ENCODE assay signal across 21 mouse cellular contexts in the genomic region with DNA sequence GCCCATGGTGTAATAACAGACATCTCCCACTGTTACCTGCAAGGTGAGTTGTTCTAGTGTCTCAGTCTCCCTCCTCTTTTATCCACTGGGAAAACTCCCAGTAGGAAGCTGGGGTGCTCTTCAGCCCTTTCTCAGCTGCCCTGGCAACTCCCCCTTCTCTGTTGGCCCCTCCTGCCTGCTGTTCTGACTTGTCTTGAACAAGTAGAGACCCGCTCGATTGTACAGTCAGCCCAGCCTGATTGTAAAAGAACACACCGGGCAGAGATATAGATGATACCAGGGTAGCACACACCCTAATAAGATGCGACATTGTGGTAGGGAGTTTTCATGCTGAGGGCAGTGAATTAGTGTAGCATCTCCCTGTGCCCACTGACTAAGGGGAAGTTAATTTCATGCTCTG.
DNase-seq lines count a peak whose midpoint lies in the region; ATAC-seq and TF ChIP-seq lines count a peak whose summit lies in the region.
"Had no signal": no experiment of that assay in that cellular context is flagged by ENCODE, and none has a peak within 500 bp of the region (broad histone marks: within the 10 kb centered on the region; RNA-seq: fewer than 3 reads in every experiment).

No protein-coding gene starts in this region.

- no peaks in the 10 kb centered on the region for H3K36me3 ChIP-seq in hindbrain, embryonic 12.5 days
- no peaks in the 10 kb centered on the region for H3K36me3 ChIP-seq in hindbrain, embryonic 16.5 days (ENCODE audit: control insufficient read depth, insufficient read depth, low read length)
- no peaks in the 10 kb centered on the region for H3K36me3 ChIP-seq in midbrain, embryonic 14.5 days (ENCODE audit: control insufficient read depth, insufficient read depth, low read length)
- H3K36me3 ChIP-seq in midbrain, embryonic 11.5 days (ENCODE audit: control insufficient read depth, insufficient read depth, low read length), result no peaks in the 10 kb centered on the region
- H3K36me3 ChIP-seq in stomach, postnatal 0 days (ENCODE audit: control insufficient read depth, insufficient read depth, low read length), result no peaks in the 10 kb centered on the region

- H3K9me3 ChIP-seq in hindbrain, embryonic 12.5 days (replicated peaks), result no peaks in the 10 kb centered on the region
- no peaks in the 10 kb centered on the region for H3K9me3 ChIP-seq in hindbrain, embryonic 16.5 days (ENCODE audit: control insufficient read depth, low read length)
- no peaks in the 10 kb centered on the region for H3K9me3 ChIP-seq in midbrain, embryonic 14.5 days (ENCODE audit: control insufficient read depth, low read length)
- no peaks in the 10 kb centered on the region for H3K9me3 ChIP-seq in midbrain, embryonic 11.5 days (ENCODE audit: control insufficient read depth, low read length)
- H3K9me3 ChIP-seq in stomach, postnatal 0 days (ENCODE audit: control insufficient read depth, low read length), result no peaks in the 10 kb centered on the region
- H3K9me3 ChIP-seq: forebrain, embryonic 10.5 days had no signal

- H3K9ac ChIP-seq in hindbrain, embryonic 12.5 days, result no peak overlapping the region
- no peak overlapping the region for H3K9ac ChIP-seq in hindbrain, embryonic 16.5 days (ENCODE audit: low read depth, low read length)
- H3K9ac ChIP-seq in midbrain, embryonic 14.5 days (replicated peaks; ENCODE audit: low read length), result no peak overlapping the region
- no peak overlapping the region for H3K9ac ChIP-seq in midbrain, embryonic 11.5 days (ENCODE audit: low read length)
- H3K9ac ChIP-seq in stomach, postnatal 0 days (ENCODE audit: low read length), result no peak overlapping the region
- H3K9ac ChIP-seq: liver, embryonic 14.5 days; lung, embryonic 14.5 days had no signal

- no peak for DNase-seq in midbrain, embryonic 14.5 days
- no peak for DNase-seq in midbrain, embryonic 11.5 days (ENCODE audit: low spot score, missing footprints)
- DNase-seq in stomach, postnatal 0 days (ENCODE audit: low spot score), result no peak
- DNase-seq: adrenal gland, adult 2 months; cerebellum, adult 11 months; cerebellum, postnatal 10 days; kidney, adult 11 months; layer of hippocampus, adult 9-11 months; lung, embryonic 14.5 days; lung, postnatal 4 days; right cerebral cortex, postnatal 25 days; spleen, adult 18-20 months; thymus, postnatal 25 days had no signal

- H3K27me3 ChIP-seq in hindbrain, embryonic 12.5 days, result no peaks in the 10 kb centered on the region
- no peaks in the 10 kb centered on the region for H3K27me3 ChIP-seq in hindbrain, embryonic 16.5 days (replicated peaks; ENCODE audit: control insufficient read depth, insufficient read depth, low read length)
- H3K27me3 ChIP-seq in midbrain, embryonic 14.5 days (ENCODE audit: control insufficient read depth, insufficient read depth, low read length), result no peaks in the 10 kb centered on the region
- H3K27me3 ChIP-seq in midbrain, embryonic 11.5 days (ENCODE audit: control insufficient read depth, insufficient read depth, low read length), result no peaks in the 10 kb centered on the region
- H3K27me3 ChIP-seq in stomach, postnatal 0 days (ENCODE audit: control insufficient read depth, insufficient read depth, low read length), result no peaks in the 10 kb centered on the region

- 0 out of 2 replicates have a peak overlapping the region, but pooled peaks have one; percentile 36 for H3K27ac ChIP-seq in hindbrain, embryonic 12.5 days
- H3K27ac ChIP-seq in hindbrain, embryonic 16.5 days (ENCODE audit: low read depth, low read length), result no peak overlapping the region
- H3K27ac ChIP-seq in midbrain, embryonic 14.5 days (replicated peaks; ENCODE audit: low read depth, low read length), result 0 out of 2 replicates have a peak overlapping the region, but pooled peaks have one; percentile 0
- H3K27ac ChIP-seq in midbrain, embryonic 11.5 days (ENCODE audit: low read depth, low read length), result no peak overlapping the region
- peak overlapping the region; percentile 61 for H3K27ac ChIP-seq in stomach, postnatal 0 days (replicated peaks)
- H3K27ac ChIP-seq: forebrain, embryonic 10.5 days; kidney, postnatal 0 days; liver, embryonic 14.5 days had no signal

- peaks cover 78% of the 10 kb centered on the region for H3K4me1 ChIP-seq in hindbrain, embryonic 12.5 days
- peaks cover 66% of the 10 kb centered on the region for H3K4me1 ChIP-seq in hindbrain, embryonic 16.5 days (ENCODE audit: control insufficient read depth, insufficient read depth, low read depth, low read length)
- H3K4me1 ChIP-seq in midbrain, embryonic 14.5 days (ENCODE audit: control insufficient read depth, insufficient read depth, low read length), result peaks cover 63% of the 10 kb centered on the region
- H3K4me1 ChIP-seq in midbrain, embryonic 11.5 days (ENCODE audit: control insufficient read depth, insufficient read depth, low read length), result peaks cover 16% of the 10 kb centered on the region
- H3K4me1 ChIP-seq in stomach, postnatal 0 days (replicated peaks; ENCODE audit: control insufficient read depth, insufficient read depth), result peaks cover 30% of the 10 kb centered on the region

- H3K4me2 ChIP-seq in hindbrain, embryonic 12.5 days (replicated peaks), result no peak overlapping the region
- H3K4me2 ChIP-seq in hindbrain, embryonic 16.5 days (ENCODE audit: low read length), result no peak overlapping the region
- no peak overlapping the region for H3K4me2 ChIP-seq in midbrain, embryonic 14.5 days (ENCODE audit: low read length)
- H3K4me2 ChIP-seq in midbrain, embryonic 11.5 days, result no peak overlapping the region
- no peak overlapping the region for H3K4me2 ChIP-seq in stomach, postnatal 0 days (replicated peaks; ENCODE audit: low read depth)
- H3K4me2 ChIP-seq: lung, embryonic 14.5 days had no signal

- no peak overlapping the region for H3K4me3 ChIP-seq in hindbrain, embryonic 12.5 days
- no peak overlapping the region for H3K4me3 ChIP-seq in hindbrain, embryonic 16.5 days (ENCODE audit: low read length)
- no peak overlapping the region for H3K4me3 ChIP-seq in midbrain, embryonic 14.5 days (replicated peaks; ENCODE audit: low read depth, low read length)
- H3K4me3 ChIP-seq in midbrain, embryonic 11.5 days (ENCODE audit: low read depth, low read length), result no peak overlapping the region
- no peak overlapping the region for H3K4me3 ChIP-seq in stomach, postnatal 0 days (ENCODE audit: low read depth, low read length)
- H3K4me3 ChIP-seq: forebrain, embryonic 10.5 days had no signal

- no peak for TF ChIP-seq EP300 in stomach, postnatal 0 days (optimal IDR thresholded peaks at IDR 0.05)

- ATAC-seq in hindbrain, embryonic 12.5 days (ENCODE audit: low FRiP score), result no peak
- no peak for ATAC-seq in hindbrain, embryonic 16.5 days
- ATAC-seq in midbrain, embryonic 14.5 days (ENCODE audit: low FRiP score, low TSS enrichment), result no peak
- no peak for ATAC-seq in midbrain, embryonic 11.5 days (ENCODE audit: low FRiP score)
- peak; percentile 13; the same call in 1 of the 2 replicates for ATAC-seq in granulocyte monocyte progenitor cell, adult 5-6 weeks (replicated peaks; ENCODE audit: poor library complexity, severe bottlenecking)
- no peak for ATAC-seq in stomach, postnatal 0 days (ENCODE audit: low FRiP score, low TSS enrichment)
- ATAC-seq in monocyte, adult 5-6 weeks (replicated peaks; ENCODE audit: insufficient number of reproducible peaks, low FRiP score, low TSS enrichment, poor library complexity, severe bottlenecking), result no peak
- ATAC-seq: forebrain, embryonic 16.5 days had no signal

- WGBS in hindbrain, embryonic 12.5 days, result 45% methylated on average over 4 of the region's 4 CpGs
- WGBS in hindbrain, embryonic 16.5 days, result 28% methylated on average over 4 of the region's 4 CpGs
- 36% methylated on average over 4 of the region's 4 CpGs for WGBS in midbrain, embryonic 14.5 days
- 79% methylated on average over 4 of the region's 4 CpGs for WGBS in midbrain, embryonic 11.5 days
- 42% methylated on average over 4 of the region's 4 CpGs for WGBS in stomach, postnatal 0 days

- TF ChIP-seq CTCF in stomach, postnatal 0 days (IDR thresholded peaks at IDR 0.05; ENCODE audit: low read depth), result no peak

Comparison
In these comparisons a context has a peak if more than half of its experiments do, and no peak if none do; other contexts are left out.
1. H3K27ac ChIP-seq: peak in hindbrain, embryonic 12.5 days (single experiment), midbrain, embryonic 14.5 days (single experiment) and stomach, postnatal 0 days (single experiment); none in hindbrain, embryonic 16.5 days (single experiment) and midbrain, embryonic 11.5 days (single experiment).